Mouse (Mus musculus): ENCODE results near the gene Togaram2. TPM values are rescaled to one million over a fixed set of nuclear protein-coding genes. Genes with fewer than 3 reads are reported as not detected.

Gene Togaram2
- total RNA-seq, 1 experiment: 0.09 TPM

DNA sequence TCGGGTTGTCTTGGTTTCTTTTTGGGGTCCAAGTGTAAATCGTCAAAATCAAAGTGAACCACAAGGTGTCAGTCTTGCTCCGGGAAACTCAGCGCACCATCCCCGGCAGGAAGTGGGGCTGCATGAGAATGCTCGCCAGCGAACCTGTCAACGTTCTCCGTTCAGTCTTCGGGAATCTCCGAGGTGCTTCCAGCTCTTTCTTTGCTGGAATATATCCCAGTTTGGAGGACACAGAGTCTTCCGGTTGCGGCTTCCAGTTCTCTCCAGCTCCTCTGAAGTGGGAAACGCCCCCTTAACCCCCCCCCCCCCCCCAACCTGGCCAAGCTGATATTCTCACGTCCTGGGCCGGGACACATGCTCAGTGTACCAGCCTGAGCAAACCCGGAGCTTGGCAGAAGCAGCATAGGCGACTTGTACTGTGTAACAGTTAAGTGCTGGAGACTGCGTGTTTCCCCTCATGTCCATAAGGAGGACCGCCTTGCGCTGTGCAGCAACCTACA is 10.3 kb upstream of the Togaram2 start:
- TF ChIP-seq ZNF384 (IDR thresholded peaks at IDR 0.05; ENCODE audit: low read depth, low read length) (no peak), MAFK (IDR thresholded peaks at IDR 0.05; ENCODE audit: insufficient read depth, low read depth, low read length) (no peak), HCFC1 (IDR thresholded peaks at IDR 0.05; ENCODE audit: borderline replicate concordance, insufficient read depth, low read length) (no peak), CHD2 (IDR thresholded peaks at IDR 0.05; ENCODE audit: low read depth, low read length) (no peak), ZC3H11A (IDR thresholded peaks at IDR 0.05; ENCODE audit: borderline replicate concordance, low read depth, low read length) (no peak)
- peak overlapping the region; percentile 47 to 53 for H3K4me3 ChIP-seq (ENCODE audit: insufficient read depth in 1 of 2, low read depth in 1 of 2, low read length in 2 of 2, poor library complexity in 1 of 2, severe bottlenecking in 1 of 2)
- H3K9ac ChIP-seq (ENCODE audit: insufficient read depth, low read depth, low read length, poor library complexity, severe bottlenecking): peak overlapping the region; percentile 44; the same call in 1 of the 2 replicates
- no peaks in the 10 kb centered on the region for H3K9me3 ChIP-seq (ENCODE audit: control insufficient read depth, insufficient read depth, low read depth, low read length)
- no peak overlapping the region for H3K27ac ChIP-seq (ENCODE audit: insufficient read depth, low read depth, low read length, poor library complexity, severe bottlenecking)
- H3K4me1 ChIP-seq (ENCODE audit: control insufficient read depth in 2 of 2, insufficient read depth in 2 of 2, low read length in 2 of 2, poor library complexity in 1 of 2): no peaks in the 10 kb centered on the region; a peak in 1 of 4 replicates
- peaks cover 3% of the 10 kb centered on the region for H3K36me3 ChIP-seq (ENCODE audit: control insufficient read depth, insufficient read depth, low read length, poor library complexity, severe bottlenecking)
- in situ Hi-C loops (cut with MboI; ENCODE audit: low sequenced_read_pairs in 2 of 2, unreplicated experiment in 2 of 2): no loop called here
- DNase-seq (ENCODE audit: low read depth, low spot score): peak; percentile 54

DNA sequence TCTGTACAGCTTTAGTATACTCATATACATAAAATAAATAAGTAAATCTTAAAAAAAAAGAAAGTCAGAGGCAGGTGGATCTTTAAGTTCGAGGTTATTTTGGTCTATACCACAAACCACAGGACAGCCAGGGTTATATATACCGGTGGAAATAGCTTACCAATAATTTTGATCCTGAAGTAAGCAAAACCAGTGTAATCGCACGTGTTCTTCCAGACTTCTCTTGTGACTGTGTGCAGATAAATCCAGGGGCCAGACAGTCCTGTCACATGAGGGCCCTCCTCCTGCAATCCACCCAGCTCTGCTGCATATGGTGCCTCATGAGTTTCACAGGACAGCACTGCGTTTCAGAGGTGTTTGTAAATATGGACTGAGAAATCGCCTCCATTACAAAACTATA is 9.6 kb upstream of the Togaram2 start:
- Histone ChIP-seq H3K9ac (ENCODE audit: insufficient read depth, low read depth, low read length, poor library complexity, severe bottlenecking) (no peak overlapping the region), H3K9me3 (ENCODE audit: control insufficient read depth, insufficient read depth, low read depth, low read length) (no peaks in the 10 kb centered on the region), H3K4me1 (ENCODE audit: control insufficient read depth in 2 of 2, insufficient read depth in 2 of 2, low read length in 2 of 2, poor library complexity in 1 of 2) (no peaks in the 10 kb centered on the region; a peak in 1 of 4 replicates), H3K36me3 (ENCODE audit: control insufficient read depth, insufficient read depth, low read length, poor library complexity, severe bottlenecking) (peaks cover 3% of the 10 kb centered on the region), H3K4me3 (ENCODE audit: insufficient read depth in 1 of 2, low read depth in 1 of 2, low read length in 2 of 2, poor library complexity in 1 of 2, severe bottlenecking in 1 of 2) (no peak overlapping the region), H3K27ac (ENCODE audit: insufficient read depth, low read depth, low read length, poor library complexity, severe bottlenecking) (no peak overlapping the region)
- in situ Hi-C loops (cut with MboI; ENCODE audit: low sequenced_read_pairs in 2 of 2, unreplicated experiment in 2 of 2): no loop called here
- TF ChIP-seq CHD2 (IDR thresholded peaks at IDR 0.05; ENCODE audit: low read depth, low read length) (no peak), ZNF384 (IDR thresholded peaks at IDR 0.05; ENCODE audit: low read depth, low read length) (no peak), HCFC1 (IDR thresholded peaks at IDR 0.05; ENCODE audit: borderline replicate concordance, insufficient read depth, low read length) (no peak), ZC3H11A (IDR thresholded peaks at IDR 0.05; ENCODE audit: borderline replicate concordance, low read depth, low read length) (no peak), MAFK (IDR thresholded peaks at IDR 0.05; ENCODE audit: insufficient read depth, low read depth, low read length) (no peak)
- DNase-seq (ENCODE audit: low read depth, low spot score): no peak

DNA sequence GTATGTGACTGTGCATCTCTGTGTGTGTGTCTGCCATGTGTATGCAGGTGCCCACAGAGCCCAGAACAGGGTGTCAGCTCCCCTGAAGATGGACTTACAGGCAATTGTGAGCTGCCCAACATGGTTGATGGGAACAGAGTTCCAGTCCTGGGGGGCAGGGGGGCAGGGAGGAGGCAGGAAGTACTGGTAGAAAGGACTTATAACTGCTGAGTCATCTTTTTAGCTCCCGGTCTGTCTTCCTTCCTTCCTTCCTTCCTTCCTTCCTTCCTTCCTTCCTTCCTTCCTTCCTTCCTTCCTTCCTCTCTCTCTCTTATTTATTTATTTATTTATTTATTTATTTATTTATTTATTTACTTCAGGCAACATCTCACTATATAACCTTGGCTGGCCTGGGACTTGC is 8.9 kb upstream of the Togaram2 start:
- H3K9me3 ChIP-seq (ENCODE audit: control insufficient read depth, insufficient read depth, low read depth, low read length): no peaks in the 10 kb centered on the region
- in situ Hi-C loops (cut with MboI; ENCODE audit: low sequenced_read_pairs in 2 of 2, unreplicated experiment in 2 of 2): no loop called here
- H3K27ac ChIP-seq (ENCODE audit: insufficient read depth, low read depth, low read length, poor library complexity, severe bottlenecking): no peak overlapping the region
- no peak overlapping the region for H3K4me3 ChIP-seq (ENCODE audit: insufficient read depth in 1 of 2, low read depth in 1 of 2, low read length in 2 of 2, poor library complexity in 1 of 2, severe bottlenecking in 1 of 2)
- DNase-seq (ENCODE audit: low read depth, low spot score): no peak
- H3K9ac ChIP-seq (ENCODE audit: insufficient read depth, low read depth, low read length, poor library complexity, severe bottlenecking): no peak overlapping the region
- no peaks in the 10 kb centered on the region for H3K36me3 ChIP-seq (ENCODE audit: control insufficient read depth, insufficient read depth, low read length, poor library complexity, severe bottlenecking)
- TF ChIP-seq MAFK (IDR thresholded peaks at IDR 0.05; ENCODE audit: insufficient read depth, low read depth, low read length) (peak; percentile 73; the same call in 1 of the 2 replicates), CHD2 (IDR thresholded peaks at IDR 0.05; ENCODE audit: low read depth, low read length) (no peak)
- no peaks in the 10 kb centered on the region; a peak in 1 of 4 replicates for H3K4me1 ChIP-seq (ENCODE audit: control insufficient read depth in 2 of 2, insufficient read depth in 2 of 2, low read length in 2 of 2, poor library complexity in 1 of 2)

DNA sequence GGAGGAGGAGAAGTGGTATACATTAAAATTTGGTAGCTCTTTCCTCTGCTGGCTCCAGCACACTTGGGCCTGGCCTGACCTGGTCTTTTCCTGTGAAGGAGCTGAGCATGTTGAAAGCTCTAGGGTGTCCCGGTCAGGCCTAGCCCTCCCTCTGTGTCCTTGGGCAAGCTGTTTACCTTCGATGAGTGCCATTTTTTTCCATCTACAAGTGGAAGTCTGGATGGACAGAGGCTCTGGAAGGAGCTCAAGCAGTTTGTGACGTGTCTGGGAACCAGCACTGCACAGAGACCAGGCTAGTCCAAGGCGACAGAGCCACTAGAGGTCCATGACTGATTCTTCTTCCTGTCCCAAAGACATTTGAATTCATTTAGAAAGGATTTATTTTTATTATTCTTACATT is 7.9 kb upstream of the Togaram2 start:
- Histone ChIP-seq H3K4me3 (ENCODE audit: insufficient read depth in 1 of 2, low read depth in 1 of 2, low read length in 2 of 2, poor library complexity in 1 of 2, severe bottlenecking in 1 of 2) (no peak overlapping the region), H3K9ac (ENCODE audit: insufficient read depth, low read depth, low read length, poor library complexity, severe bottlenecking) (no peak overlapping the region), H3K4me1 (ENCODE audit: control insufficient read depth in 2 of 2, insufficient read depth in 2 of 2, low read length in 2 of 2, poor library complexity in 1 of 2) (no peaks in the 10 kb centered on the region; a peak in 1 of 4 replicates), H3K36me3 (ENCODE audit: control insufficient read depth, insufficient read depth, low read length, poor library complexity, severe bottlenecking) (no peaks in the 10 kb centered on the region), H3K9me3 (ENCODE audit: control insufficient read depth, insufficient read depth, low read depth, low read length) (no peaks in the 10 kb centered on the region), H3K27ac (ENCODE audit: insufficient read depth, low read depth, low read length, poor library complexity, severe bottlenecking) (no peak overlapping the region)
- in situ Hi-C loops (cut with MboI; ENCODE audit: low sequenced_read_pairs in 2 of 2, unreplicated experiment in 2 of 2): no loop called here
- no peak for TF ChIP-seq ZNF384 (IDR thresholded peaks at IDR 0.05; ENCODE audit: low read depth, low read length)
- TF ChIP-seq CHD2 (IDR thresholded peaks at IDR 0.05; ENCODE audit: low read depth, low read length): no peak
- DNase-seq (ENCODE audit: low read depth, low spot score): no peak

DNA sequence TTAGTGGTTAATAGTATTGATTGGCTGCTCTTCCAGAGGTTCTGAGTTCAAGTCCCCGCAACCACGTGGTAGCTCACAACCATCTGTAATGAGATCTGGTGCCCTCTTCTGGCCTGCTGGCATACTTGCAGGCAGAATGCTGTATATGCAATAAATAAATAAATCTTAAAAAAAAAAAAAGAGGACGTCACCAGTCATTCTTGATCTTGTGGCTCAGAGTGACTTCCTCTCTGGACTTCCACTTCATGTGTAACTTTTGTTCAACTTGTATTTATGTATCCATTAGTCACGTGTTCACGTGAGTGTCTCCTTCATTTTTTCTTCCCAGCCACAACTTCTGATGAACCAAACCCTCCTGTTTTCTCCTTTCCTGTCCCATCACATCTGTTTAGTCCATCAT is 3.5 kb upstream of the Togaram2 start:
- Histone ChIP-seq H3K4me1 (ENCODE audit: control insufficient read depth in 2 of 2, insufficient read depth in 2 of 2, low read length in 2 of 2, poor library complexity in 1 of 2) (no peaks in the 10 kb centered on the region), H3K4me3 (ENCODE audit: insufficient read depth in 1 of 2, low read depth in 1 of 2, low read length in 2 of 2, poor library complexity in 1 of 2, severe bottlenecking in 1 of 2) (no peak overlapping the region), H3K9me3 (ENCODE audit: control insufficient read depth, insufficient read depth, low read depth, low read length) (no peaks in the 10 kb centered on the region), H3K27ac (ENCODE audit: insufficient read depth, low read depth, low read length, poor library complexity, severe bottlenecking) (no peak overlapping the region), H3K9ac (ENCODE audit: insufficient read depth, low read depth, low read length, poor library complexity, severe bottlenecking) (no peak overlapping the region), H3K36me3 (ENCODE audit: control insufficient read depth, insufficient read depth, low read length, poor library complexity, severe bottlenecking) (no peaks in the 10 kb centered on the region)
- in situ Hi-C loops (cut with MboI; ENCODE audit: low sequenced_read_pairs in 2 of 2, unreplicated experiment in 2 of 2): no loop called here
- DNase-seq (ENCODE audit: low read depth, low spot score): no peak
- no peak for TF ChIP-seq ZNF384 (IDR thresholded peaks at IDR 0.05; ENCODE audit: low read depth, low read length)
- TF ChIP-seq HCFC1 (IDR thresholded peaks at IDR 0.05; ENCODE audit: borderline replicate concordance, insufficient read depth, low read length): no peak
- TF ChIP-seq ZC3H11A (IDR thresholded peaks at IDR 0.05; ENCODE audit: borderline replicate concordance, low read depth, low read length): no peak
- peak; percentile 28; the same call in 1 of the 2 replicates for TF ChIP-seq MAFK (IDR thresholded peaks at IDR 0.05; ENCODE audit: insufficient read depth, low read depth, low read length)
